Mouse (Mus musculus): Measurements from ENCODE around the gene Acvr2b.

DNA sequence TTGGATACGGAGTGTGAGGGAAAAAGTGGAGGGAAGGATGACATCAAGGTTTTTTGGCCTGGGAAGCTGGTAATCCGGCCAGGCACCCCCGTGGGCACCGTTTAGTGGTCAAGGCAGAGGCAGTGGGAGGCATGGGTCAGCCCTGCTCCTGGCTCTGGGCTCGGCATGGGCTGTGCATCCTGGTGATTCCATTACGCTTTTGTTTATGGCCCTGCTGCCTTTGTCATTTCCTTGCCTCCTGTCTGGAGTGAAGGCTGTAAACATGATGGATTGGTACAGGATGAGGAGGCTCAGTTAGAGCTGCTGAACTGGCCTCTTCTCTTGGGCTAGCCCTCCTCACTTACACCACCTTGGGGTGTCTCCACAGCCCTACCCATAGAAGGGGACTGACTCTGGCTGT lies 75.8 kb downstream of the Acvr2b start:
- no peak for TF ChIP-seq CTCF (IDR thresholded peaks at IDR 0.05; ENCODE audit: borderline replicate concordance, insufficient read depth, low read length)
- TF ChIP-seq POLR2A (IDR thresholded peaks at IDR 0.05; ENCODE audit: low read depth, low read length): no peak
